Mouse (Mus musculus) left cerebral cortex, adult 2 months (tissue): Measurements from ENCODE around the gene Cryba4. TPM values are rescaled to one million over a fixed set of nuclear protein-coding genes. Genes with fewer than 3 reads are reported as not detected.

ENCODE experiments used
- DNase-seq, 2 experiments: peaks; one replicate each; pipeline ENCODE4 v3.0.0; 2021 to 2022; ENCODE audit warnings: low spot score in 2 of 2, mixed read lengths in 1 of 2; ENCODE audit errors: extremely low spot score in 1 of 2
- H3K27ac ChIP-seq: fragments of 200-600 bp; 2 replicates; pipeline ENCODE4 v1.8.1; 2022
- H3K4me3 ChIP-seq: fragments of 200-600 bp; 2 replicates; pipeline ENCODE4 v1.8.1; 2022
- CTCF ChIP-seq: fragments of 200-600 bp; IDR thresholded peaks from 2 replicates; pipeline ENCODE4 v1.8.1; 2022; ENCODE audit warnings: antibody characterized with exemption, mild to moderate bottlenecking, moderate library complexity
- intact Hi-C: fragments of 180-260 bp; cut with DNase I; formaldehyde crosslinking; loops from one replicate; pipeline ENCODE4 v1.15.1; 2025
- total RNA-seq, 2 experiments: library from RNA; stranded (reverse); gene quantifications; 2 replicates each; pipeline ENCODE4 v1.2.3; 2021

Gene Cryba4
- total RNA-seq, 2 experiments from 2014 or later: 0.49 TPM; not detected in 1

DNA sequence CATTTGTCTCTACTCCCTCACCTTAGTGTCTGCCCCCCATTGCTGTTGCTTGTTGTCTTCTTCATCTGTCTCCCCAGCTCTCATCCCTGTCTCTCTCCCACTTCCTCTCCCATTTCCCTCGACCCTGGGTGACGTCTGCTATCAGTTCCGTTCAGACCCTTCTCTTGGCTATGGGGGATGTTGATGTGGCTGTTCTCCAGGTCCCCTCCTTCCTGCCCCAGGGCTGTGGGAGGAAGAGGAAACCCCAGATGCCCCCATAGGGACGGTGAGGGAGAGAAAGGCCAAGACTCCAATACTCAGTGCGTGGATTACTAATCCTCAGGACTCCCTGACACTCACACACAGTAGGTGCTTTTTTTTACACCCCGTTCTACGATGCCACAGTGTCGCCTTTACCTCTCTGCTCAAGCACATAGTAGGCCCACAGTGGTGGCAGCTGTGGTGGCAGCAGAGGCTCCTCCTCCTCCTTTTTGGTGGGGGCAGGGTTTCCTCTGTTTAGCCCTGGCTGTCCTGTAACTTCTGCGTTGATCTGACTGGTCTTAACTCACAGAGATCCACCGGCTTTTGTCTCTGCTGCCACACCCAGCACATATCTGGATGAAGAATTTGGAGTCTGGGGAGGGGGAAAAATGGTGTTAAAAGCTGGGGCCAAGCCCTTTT lies 31.4 kb upstream of the Cryba4 start:
- DNase-seq: no peak
- intact Hi-C loops: no loop called here
- no peak overlapping the region for H3K4me3 ChIP-seq
- TF ChIP-seq CTCF: no peak
- H3K27ac ChIP-seq: no peak overlapping the region

DNA sequence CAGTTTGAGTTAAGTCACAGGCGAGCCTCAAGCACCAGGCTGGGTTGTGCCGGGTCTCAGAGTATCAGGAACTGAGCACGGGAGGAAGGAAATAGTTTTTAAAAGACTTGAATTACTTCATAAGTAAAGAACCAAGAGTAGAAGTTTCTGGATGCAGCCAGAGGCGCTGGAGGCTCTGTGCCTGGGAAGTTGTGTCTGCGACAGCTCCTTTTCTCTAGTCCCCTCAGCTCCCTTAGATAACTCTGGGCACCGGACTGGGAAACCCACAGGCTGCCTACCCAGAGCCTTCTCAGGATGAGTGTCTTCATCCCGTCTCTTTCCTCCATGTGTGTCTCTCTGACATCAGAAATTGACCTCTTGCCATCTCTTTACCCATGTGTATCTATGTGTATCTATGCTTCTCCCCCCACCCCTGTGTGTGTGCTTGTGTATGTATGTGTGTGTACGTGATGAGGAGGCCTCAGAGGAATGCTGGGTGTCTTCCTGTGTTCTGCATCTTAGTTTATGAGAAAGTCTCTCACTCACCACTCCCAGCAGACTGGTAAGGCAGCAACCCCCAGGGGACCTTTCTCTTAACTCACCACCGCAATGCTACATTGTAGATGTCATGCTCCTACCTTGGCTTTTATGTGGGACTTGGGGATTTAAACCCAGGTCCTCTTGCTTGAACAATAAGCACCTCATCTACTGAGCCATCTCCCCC lies 30.6 kb upstream of the Cryba4 start:
- TF ChIP-seq CTCF: no peak
- Histone ChIP-seq H3K27ac (no peak overlapping the region; the same call in 1 of the 2 replicates), H3K4me3 (no peak overlapping the region)
- intact Hi-C loops: no loop called here
- no peak for DNase-seq

DNA sequence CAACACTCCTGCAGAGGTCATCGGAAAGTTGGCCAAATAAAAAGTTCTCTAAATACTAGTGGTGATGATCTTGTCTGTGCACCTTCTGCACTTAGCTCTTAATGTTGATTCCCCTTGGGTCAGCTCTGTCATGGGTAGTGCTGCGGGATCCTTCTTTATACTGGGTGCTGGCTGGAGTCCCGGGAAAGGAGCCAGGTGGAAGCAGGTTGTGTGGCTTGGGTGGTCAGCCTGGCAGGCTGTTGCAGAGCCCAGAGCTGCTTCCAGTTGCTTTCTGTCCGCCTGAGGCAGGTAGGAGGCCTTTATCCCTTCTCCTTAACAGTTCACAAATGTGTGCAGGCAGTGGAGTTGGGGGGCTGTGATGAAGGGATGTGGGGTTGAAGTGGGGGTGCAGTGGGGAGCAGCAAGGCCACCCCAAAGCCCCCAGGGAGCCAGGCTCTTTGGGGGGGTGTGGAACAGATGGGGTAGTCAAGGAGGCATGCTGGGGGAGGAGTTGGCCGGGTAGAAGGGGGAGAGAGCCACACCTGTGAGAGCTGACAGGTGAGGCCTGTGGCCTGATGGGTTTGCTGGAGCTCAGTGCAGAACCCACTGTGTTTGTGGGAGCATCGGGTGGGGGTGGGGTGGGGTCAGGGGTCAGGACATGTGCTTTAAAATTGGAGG lies 29.9 kb upstream of the Cryba4 start:
- H3K4me3 ChIP-seq: no peak overlapping the region
- H3K27ac ChIP-seq: no peak overlapping the region
- no peak for DNase-seq
- no peak for TF ChIP-seq CTCF
- intact Hi-C loops: no loop called here

DNA sequence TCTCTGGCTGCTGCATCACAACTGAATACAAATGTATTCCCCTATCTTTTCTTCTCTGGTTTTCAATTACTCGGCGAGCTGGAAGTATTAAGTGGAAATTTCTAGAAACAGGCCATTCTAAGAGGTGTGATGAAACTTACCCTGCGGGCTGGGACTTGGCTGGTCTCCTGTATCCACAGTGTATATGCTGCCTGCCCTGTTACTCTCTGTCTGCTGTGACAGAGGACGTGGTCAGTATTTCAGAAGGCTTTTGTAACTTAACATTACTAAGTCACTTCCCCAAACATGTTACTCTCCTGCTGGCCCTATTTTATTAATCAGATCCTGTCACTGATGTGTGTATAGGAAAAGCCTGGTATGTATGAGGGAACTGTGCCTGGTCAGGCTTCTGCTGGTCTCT lies 29.4 kb upstream of the Cryba4 start:
- no peak overlapping the region for H3K27ac ChIP-seq
- no peak for TF ChIP-seq CTCF
- no peak overlapping the region for H3K4me3 ChIP-seq
- DNase-seq: no peak
- intact Hi-C loops: no loop called here

DNA sequence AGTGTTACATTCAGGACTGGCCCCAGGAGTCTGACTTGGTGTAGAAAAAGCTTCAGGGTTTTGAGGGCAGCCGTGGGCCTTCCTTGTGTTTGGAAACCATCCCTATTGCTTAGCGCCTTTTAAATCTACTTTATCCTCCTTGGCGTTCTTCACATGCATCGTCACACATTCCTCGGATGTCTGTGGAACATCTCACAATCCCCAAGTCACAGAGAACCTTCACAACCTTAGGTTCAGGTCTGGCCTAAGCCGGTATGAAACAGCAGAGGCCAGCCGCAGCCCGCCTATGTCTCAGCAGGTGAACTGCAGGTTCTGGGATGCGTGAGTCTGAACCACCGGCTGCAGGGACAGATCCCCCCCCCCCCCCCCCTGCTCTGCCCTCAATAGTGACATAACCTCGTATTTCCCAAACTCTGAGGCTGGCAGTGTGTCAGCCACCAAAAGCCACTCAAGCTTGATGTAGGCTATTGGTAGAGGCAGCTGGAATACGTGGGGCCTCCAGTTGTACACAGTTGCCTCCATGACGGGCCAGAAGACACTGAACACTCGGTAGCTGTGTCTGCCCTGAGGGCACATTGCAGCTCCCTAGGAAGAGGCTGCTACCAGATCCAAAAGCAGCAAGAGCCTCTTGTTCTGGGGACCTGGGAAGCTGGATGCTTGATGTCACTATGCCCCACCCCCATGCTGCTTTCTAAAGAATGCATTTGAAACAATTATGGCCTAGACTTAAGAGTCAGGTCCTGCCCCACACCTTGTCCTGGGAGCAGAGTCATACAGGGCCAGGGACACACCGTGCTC lies 28.7 kb upstream of the Cryba4 start:
- Histone ChIP-seq H3K27ac (peak overlapping the region; percentile 18; the same call in 1 of the 2 replicates), H3K4me3 (no peak overlapping the region)
- no peak for TF ChIP-seq CTCF
- intact Hi-C loops: no loop called here
- DNase-seq: no peak

DNA sequence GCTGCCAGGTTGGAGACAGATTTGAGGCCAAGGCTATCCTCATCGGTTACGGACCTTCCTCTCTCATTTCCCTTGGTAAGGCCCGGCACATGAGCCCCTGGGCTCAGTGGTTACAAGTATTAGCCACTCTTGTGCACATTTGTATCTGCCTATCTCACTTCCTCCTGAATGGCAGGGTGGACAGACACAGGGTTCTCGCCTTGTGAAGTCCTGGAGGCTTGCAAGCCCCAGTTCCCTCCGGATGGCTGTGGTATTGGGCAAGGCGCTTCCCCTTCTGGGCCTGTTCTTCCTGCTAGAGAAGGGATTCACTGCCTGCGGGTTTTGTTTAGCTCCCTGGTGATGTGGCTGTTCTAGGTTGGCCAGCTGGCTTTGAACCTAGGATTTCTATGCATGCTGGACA lies 27.8 kb upstream of the Cryba4 start:
- peak overlapping the region; percentile 33; the same call in 1 of the 2 replicates for H3K27ac ChIP-seq
- no peak for DNase-seq

DNA sequence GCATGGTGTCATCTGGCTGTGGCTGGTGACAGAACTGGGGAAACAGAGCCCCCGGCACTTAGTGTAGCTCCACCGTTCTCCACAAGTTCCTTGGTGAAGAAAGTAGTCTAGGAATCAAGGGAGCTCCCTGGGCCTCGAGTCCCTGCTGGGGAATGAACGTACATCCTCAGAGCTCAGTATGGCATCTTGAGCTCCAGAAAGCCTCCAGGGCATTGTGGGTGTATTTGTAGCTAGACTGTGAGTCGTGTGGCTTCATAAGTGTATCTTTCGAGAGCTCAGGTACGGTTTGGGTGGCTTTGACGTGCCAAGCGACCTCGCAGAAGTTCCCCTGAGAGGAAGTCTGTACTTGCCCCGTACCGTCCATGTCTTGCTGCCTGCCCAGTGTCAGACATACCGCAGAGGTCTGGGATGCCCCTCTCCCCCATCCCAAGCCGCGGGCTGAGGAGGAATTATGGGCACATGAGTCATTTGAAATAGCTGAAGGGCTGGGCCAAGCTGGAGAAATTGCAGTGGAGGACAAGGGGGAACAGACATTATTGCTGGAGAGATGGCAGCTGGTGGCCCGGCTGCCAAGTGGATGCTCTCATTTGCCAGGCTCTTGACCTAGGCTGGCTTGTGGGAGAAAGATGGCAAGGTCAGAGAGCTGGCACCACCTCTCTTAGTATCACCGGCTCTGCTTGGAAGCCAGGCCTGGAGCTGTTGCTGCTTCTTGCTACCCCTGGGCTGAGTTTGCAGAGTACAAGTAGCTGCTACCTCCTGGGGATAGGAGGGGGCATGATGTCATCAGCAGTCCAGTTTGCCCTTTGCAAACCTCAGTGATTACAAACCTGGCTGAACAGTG lies 27.1 kb upstream of the Cryba4 start:
- DNase-seq: no peak
- intact Hi-C loops: no loop called here
- Histone ChIP-seq H3K27ac (peak overlapping the region; percentile 33; the same call in 1 of the 2 replicates), H3K4me3 (no peak overlapping the region)
- no peak for TF ChIP-seq CTCF

More for the DNA sequence above, 27.8 kb upstream of the Cryba4 start:
- H3K4me3 ChIP-seq: no peak overlapping the region
- TF ChIP-seq CTCF: no peak
- intact Hi-C loops: no loop called here

DNA sequence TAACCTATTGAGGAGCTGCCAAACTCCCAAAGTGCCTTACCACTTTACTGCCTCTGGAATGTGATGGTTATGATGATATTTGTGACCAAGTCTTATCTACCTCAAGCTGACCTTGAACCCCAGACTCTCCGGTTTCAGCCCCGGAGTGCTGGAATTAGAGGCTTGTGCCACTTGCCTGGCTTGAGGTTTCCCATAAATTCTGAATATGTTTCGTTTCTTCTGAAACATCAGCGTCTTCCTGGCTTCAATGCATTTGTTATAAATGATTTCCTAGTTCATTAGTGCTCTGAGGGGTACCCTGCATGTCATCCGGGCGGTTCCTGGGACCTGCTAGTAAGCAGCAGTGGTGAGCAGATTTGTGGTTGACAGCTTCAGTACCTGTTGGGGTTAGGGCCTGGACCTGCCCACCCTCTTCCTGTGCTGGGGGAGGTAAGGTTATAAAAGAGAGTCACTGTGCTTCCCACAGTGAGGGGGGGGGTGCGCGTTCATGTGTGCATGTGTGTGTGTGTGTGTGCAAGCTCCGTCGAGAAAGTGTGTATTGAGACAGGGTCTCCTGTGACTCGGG lies 25.7 kb upstream of the Cryba4 start:
- no peak for DNase-seq
- Histone ChIP-seq H3K4me3 (peak overlapping the region; percentile 89; the same call in 1 of the 2 replicates), H3K27ac (no peak overlapping the region)
- intact Hi-C loops: loop anchor here (2.0 kb wide), 1 partner anchor 49 kb away; the partner anchor contains the start of gene Tfip11
- no peak for TF ChIP-seq CTCF

DNA sequence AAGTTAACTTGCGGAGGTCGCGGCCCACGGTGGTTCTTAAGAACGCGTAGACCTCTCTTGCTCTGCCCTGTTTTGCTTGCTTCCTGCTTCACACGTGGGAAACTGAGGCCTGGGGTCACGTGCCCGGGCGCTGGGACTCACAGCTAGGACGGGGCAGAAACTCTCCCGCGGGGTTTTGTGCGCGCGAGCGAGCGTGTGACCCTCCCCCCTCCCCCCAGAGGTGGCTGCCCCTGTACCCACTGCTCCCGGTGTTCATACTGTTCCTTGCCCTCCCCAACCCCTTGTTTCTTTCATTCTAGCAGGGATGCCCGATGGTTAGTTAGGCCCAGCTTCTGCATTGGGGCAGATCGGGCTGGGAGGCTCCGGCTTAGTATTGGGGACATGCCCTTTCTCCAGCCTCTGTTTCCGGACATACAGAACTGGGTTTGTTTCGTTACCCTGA lies 24.6 kb upstream of the Cryba4 start:
- TF ChIP-seq CTCF: no peak
- peak overlapping the region; percentile 91 for H3K27ac ChIP-seq
- DNase-seq: no peak
- intact Hi-C loops: loop anchor here (1.0 to 2.0 kb wide), 2 partner anchors 37 to 50 kb away; partner anchors contain the start of gene Tfip11
- H3K4me3 ChIP-seq: peak overlapping the region; percentile 89

DNA sequence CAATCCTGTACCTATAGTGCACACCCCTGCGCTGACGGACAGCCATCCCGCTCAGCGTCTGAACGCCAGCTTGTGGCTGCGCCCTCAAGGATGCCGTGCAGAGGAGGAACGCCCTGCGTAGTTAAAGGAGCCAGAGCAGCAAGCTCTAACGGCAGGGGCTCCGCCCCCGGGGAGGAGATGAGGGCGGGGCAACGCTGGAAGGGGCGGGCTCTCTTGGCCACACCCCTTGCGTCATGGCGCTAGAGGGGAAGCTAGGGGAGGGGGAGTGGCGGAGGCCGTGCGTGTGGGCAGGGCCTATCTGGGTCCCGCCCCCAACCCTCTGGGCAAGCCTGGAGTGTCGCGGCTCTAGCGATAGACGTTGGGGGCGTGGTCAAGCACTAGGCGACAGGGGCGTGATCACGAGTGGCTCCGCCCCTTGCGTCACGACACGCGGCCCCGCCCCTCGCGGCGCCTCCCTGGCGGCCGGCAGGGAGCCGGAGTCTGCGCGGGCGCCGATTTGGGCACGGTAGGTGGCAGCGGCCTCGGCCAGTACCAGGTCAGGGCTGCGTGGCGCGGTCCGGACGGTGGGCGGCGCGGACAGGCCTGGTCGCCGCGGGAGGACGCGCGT lies 24.1 kb upstream of the Cryba4 start, which contains the start of gene Tpst2:
TSS of gene Tpst2 (plus strand) at position 425 of the 607 bp plus-strand sequence.
- peak; percentile 99 to 100 for DNase-seq
- H3K4me3 ChIP-seq: peak within 1 kb of the TSS; percentile 89
- intact Hi-C loops: loop anchor here (1.0 to 2.0 kb wide), 2 partner anchors 36 to 50 kb away; partner anchors contain the start of gene Tfip11
- TF ChIP-seq CTCF: peak; percentile 22
- peak within 1 kb of the TSS; percentile 91 for H3K27ac ChIP-seq
